Mouse (Mus musculus): ENCODE data around the gene Ankrd63. TPM values are rescaled to one million over a fixed set of nuclear protein-coding genes. Genes with fewer than 3 reads are reported as not detected.

The Ankrd63 gene
- polyA plus RNA-seq, 1 experiment = 1.8 TPM

DNA sequence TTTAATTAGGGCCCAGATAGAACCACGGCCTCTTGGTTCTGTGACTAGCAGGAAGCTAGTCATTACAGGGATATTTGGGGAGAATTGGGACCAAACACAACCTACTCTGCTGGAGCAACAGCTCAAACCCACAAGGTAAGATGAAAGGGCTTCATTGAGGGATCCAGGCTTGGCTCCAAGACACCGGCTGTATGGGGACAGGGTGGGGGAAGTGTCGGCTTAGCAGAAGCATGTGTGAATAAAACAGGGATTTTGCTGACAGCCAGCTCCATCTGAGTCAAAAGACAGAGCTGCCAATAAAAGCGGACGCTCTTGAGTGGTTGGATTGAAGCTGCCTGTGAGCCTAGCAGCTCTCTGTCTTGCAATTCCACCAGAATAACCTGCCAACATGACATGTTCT lies 29.6 kb upstream of the Ankrd63 start:
- Histone ChIP-seq H3K4me1 (ENCODE audit: control insufficient read depth, insufficient read depth, low read length) (peaks cover 9% of the 10 kb centered on the region), H3K27me3 (ENCODE audit: control insufficient read depth, insufficient read depth, low read length) (no peaks in the 10 kb centered on the region), H3K27ac (ENCODE audit: control insufficient read depth, insufficient read depth, low read depth, low read length) (no peak overlapping the region), H3K36me3 (ENCODE audit: control insufficient read depth, insufficient read depth, low read length) (no peaks in the 10 kb centered on the region), H3K4me3 (ENCODE audit: control insufficient read depth, low read depth, low read length) (no peak overlapping the region)
- TF ChIP-seq POLR2A (IDR thresholded peaks at IDR 0.05; ENCODE audit: control insufficient read depth, low read depth, low read length) (no peak), CTCF (IDR thresholded peaks at IDR 0.05; ENCODE audit: control insufficient read depth, insufficient read depth, insufficient replicate concordance, low read depth, low read length) (no peak)

DNA sequence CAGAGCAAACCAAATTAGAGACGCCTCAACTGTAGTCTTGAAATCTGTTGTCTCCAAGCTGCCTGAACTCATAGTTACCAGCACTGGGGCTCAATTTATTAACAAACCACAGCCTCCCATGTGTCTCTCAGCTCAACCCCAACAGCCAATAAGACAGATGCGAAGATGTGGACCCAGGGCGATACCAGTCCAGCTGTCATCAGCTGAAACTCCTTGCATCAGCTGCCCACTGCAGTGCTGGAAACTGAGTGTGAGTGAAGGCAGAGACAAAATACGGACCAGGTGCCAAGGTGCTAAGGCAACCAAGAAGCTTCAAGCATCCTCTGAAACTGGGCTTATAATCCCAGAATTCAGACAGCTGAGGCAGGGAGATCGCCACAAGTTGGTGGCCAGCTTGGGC lies 28.2 kb upstream of the Ankrd63 start:
- Histone ChIP-seq H3K27me3 (ENCODE audit: control insufficient read depth, insufficient read depth, low read length) (no peaks in the 10 kb centered on the region), H3K4me1 (ENCODE audit: control insufficient read depth, insufficient read depth, low read length) (peaks cover 12% of the 10 kb centered on the region), H3K4me3 (ENCODE audit: control insufficient read depth, low read depth, low read length) (no peak overlapping the region), H3K36me3 (ENCODE audit: control insufficient read depth, insufficient read depth, low read length) (no peaks in the 10 kb centered on the region), H3K27ac (ENCODE audit: control insufficient read depth, insufficient read depth, low read depth, low read length) (no peak overlapping the region)
- TF ChIP-seq POLR2A (IDR thresholded peaks at IDR 0.05; ENCODE audit: control insufficient read depth, low read depth, low read length) (no peak), CTCF (IDR thresholded peaks at IDR 0.05; ENCODE audit: control insufficient read depth, insufficient read depth, insufficient replicate concordance, low read depth, low read length) (no peak)

DNA sequence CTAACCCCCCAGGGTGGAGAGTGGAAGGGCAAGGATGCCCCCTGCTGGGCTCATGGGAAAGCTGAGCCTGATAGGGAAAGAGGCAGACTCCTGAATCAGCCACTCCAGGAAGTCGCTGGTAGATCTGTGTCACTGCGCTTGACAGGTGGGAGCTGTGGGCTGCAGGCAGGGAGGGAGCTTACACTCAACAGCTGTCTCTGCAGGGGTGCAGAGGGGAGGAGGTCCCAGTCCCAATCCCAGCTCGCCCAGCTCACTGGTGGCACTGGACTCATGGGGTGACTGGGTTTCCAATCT lies 26.8 kb upstream of the Ankrd63 start:
- Histone ChIP-seq H3K4me1 (ENCODE audit: control insufficient read depth, insufficient read depth, low read length) (peaks cover 12% of the 10 kb centered on the region), H3K27ac (ENCODE audit: control insufficient read depth, insufficient read depth, low read depth, low read length) (no peak overlapping the region), H3K4me3 (ENCODE audit: control insufficient read depth, low read depth, low read length) (no peak overlapping the region), H3K27me3 (ENCODE audit: control insufficient read depth, insufficient read depth, low read length) (no peaks in the 10 kb centered on the region), H3K36me3 (ENCODE audit: control insufficient read depth, insufficient read depth, low read length) (no peaks in the 10 kb centered on the region)
- no peak for TF ChIP-seq POLR2A (IDR thresholded peaks at IDR 0.05; ENCODE audit: control insufficient read depth, low read depth, low read length)
- TF ChIP-seq CTCF (IDR thresholded peaks at IDR 0.05; ENCODE audit: control insufficient read depth, insufficient read depth, insufficient replicate concordance, low read depth, low read length) = peak; percentile 51; the same call in 1 of the 2 replicates

DNA sequence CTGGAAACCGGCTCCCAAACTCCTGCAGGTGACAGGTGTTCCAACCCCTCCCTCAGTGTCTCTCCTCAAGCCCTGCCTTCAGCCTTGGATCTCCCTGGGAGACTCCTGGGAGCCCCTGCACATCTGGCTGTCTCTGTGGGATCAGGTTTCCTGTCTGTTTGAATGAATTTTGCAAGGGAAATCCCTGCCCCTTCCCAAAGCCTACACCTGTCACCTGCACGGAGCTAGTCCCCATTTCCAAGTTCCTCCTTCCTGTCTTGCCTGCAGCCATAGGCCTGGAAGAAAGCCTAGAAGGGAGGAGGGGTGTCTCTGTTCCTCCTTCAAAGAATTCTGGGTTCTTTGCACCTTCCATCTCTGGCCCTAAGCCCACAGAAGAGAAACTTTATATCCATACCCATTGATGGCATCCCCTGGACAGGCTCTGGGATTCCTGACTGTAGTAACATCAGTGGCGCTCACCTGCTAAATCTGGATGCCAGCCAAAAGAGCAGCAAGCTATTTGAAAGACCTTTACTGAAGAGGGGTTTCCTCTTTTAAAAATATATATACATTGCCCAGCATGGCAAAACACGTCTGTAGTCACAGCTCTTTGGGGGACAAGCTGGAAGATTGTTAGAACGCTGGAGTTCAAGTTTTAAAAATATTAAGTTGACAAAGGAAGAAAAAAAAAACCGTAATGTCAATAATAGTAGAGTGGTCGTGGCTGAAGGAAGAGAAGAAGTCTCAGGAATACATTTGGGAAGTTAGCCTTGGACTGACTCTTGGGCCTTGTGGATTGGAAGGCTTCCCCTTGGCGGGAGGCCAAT lies 26.3 kb upstream of the Ankrd63 start:
- H3K4me3 ChIP-seq (ENCODE audit: control insufficient read depth, low read depth, low read length) = no peak overlapping the region
- H3K27me3 ChIP-seq (ENCODE audit: control insufficient read depth, insufficient read depth, low read length) = no peaks in the 10 kb centered on the region
- peaks cover 15% of the 10 kb centered on the region for H3K4me1 ChIP-seq (ENCODE audit: control insufficient read depth, insufficient read depth, low read length)
- no peaks in the 10 kb centered on the region for H3K36me3 ChIP-seq (ENCODE audit: control insufficient read depth, insufficient read depth, low read length)
- H3K27ac ChIP-seq (ENCODE audit: control insufficient read depth, insufficient read depth, low read depth, low read length) = no peak overlapping the region
- TF ChIP-seq CTCF (IDR thresholded peaks at IDR 0.05; ENCODE audit: control insufficient read depth, insufficient read depth, insufficient replicate concordance, low read depth, low read length) = no peak
- TF ChIP-seq POLR2A (IDR thresholded peaks at IDR 0.05; ENCODE audit: control insufficient read depth, low read depth, low read length) = no peak

DNA sequence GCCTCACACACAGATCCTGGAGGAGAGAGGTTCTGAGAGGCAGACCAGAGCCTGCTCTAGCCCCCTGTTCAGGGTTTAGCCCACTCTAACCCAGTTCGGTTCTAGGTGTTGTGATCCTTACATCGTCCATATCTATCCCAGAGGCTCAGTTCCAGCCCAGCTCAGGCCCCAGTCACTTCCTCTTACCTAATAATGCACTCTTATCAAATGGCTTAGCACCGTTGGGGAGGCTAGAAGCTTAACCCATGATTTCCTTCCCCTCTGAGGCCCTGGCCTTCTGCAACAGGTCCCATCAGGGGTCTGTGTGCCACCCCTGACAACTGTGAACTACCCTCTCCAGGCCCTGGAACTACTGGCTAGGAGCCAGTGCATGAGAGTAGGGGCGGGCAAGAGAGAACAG lies 25.4 kb upstream of the Ankrd63 start:
- Histone ChIP-seq H3K36me3 (ENCODE audit: control insufficient read depth, insufficient read depth, low read length) (no peaks in the 10 kb centered on the region), H3K27me3 (ENCODE audit: control insufficient read depth, insufficient read depth, low read length) (no peaks in the 10 kb centered on the region), H3K4me3 (ENCODE audit: control insufficient read depth, low read depth, low read length) (no peak overlapping the region), H3K27ac (ENCODE audit: control insufficient read depth, insufficient read depth, low read depth, low read length) (no peak overlapping the region), H3K4me1 (ENCODE audit: control insufficient read depth, insufficient read depth, low read length) (peaks cover 15% of the 10 kb centered on the region)
- TF ChIP-seq CTCF (IDR thresholded peaks at IDR 0.05; ENCODE audit: control insufficient read depth, insufficient read depth, insufficient replicate concordance, low read depth, low read length) (no peak), POLR2A (IDR thresholded peaks at IDR 0.05; ENCODE audit: control insufficient read depth, low read depth, low read length) (no peak)

DNA sequence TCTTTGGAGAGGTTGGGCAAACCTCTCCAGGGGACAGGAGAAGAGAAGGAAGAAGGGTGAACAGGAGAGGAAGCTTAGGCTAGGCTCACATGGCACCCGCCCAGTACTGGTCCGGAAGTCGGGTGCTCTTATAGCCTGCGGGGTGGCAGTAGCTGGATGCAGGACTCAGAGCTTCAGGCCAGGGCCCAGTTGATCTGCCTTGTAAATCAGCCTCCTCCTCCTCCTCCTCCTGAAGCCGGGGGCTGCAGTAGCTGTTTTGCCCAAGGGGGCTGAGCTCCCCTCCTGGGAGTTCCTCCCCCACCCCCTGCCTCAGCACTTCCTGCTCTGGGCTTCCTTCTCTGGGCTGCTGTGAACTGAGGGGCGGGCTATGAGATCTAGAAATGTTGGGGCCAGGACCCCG lies 24.6 kb upstream of the Ankrd63 start, which contains the start of gene Plcb2:
Gene Plcb2 (minus strand): TSS at position 102 of the 400 bp plus-strand sequence.
- Histone ChIP-seq H3K4me3 (ENCODE audit: control insufficient read depth, low read depth, low read length) (no peak within 1 kb of the TSS), H3K36me3 (ENCODE audit: control insufficient read depth, insufficient read depth, low read length) (no peaks in the 10 kb centered on the region), H3K27ac (ENCODE audit: control insufficient read depth, insufficient read depth, low read depth, low read length) (no peak within 1 kb of the TSS), H3K4me1 (ENCODE audit: control insufficient read depth, insufficient read depth, low read length) (peaks cover 18% of the 10 kb centered on the region), H3K27me3 (ENCODE audit: control insufficient read depth, insufficient read depth, low read length) (no peaks in the 10 kb centered on the region)
- no peak for TF ChIP-seq POLR2A (IDR thresholded peaks at IDR 0.05; ENCODE audit: control insufficient read depth, low read depth, low read length)
- TF ChIP-seq CTCF (IDR thresholded peaks at IDR 0.05; ENCODE audit: control insufficient read depth, insufficient read depth, insufficient replicate concordance, low read depth, low read length) = no peak

DNA sequence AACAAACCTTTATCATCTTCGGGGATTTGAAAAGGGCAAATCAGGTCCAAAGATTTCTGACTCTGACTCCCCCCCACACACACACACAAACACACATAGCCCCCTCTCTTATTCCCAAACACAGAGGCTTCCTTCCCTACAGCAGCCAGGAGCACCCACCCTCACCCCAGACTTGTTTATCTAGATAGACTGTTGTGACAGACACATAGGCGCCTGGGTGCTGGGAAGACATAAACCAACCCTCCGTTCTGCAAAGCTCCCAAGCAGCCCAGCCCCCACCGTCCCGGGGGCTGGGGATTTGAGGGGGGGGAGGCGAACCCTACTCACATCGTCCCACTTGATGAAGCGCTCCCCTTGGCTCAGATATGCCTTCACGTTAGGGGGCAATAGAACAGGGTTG lies 24.1 kb upstream of the Ankrd63 start:
- Histone ChIP-seq H3K27me3 (ENCODE audit: control insufficient read depth, insufficient read depth, low read length) (no peaks in the 10 kb centered on the region), H3K4me3 (ENCODE audit: control insufficient read depth, low read depth, low read length) (no peak overlapping the region), H3K36me3 (ENCODE audit: control insufficient read depth, insufficient read depth, low read length) (no peaks in the 10 kb centered on the region), H3K4me1 (ENCODE audit: control insufficient read depth, insufficient read depth, low read length) (peaks cover 18% of the 10 kb centered on the region), H3K27ac (ENCODE audit: control insufficient read depth, insufficient read depth, low read depth, low read length) (no peak overlapping the region)
- TF ChIP-seq CTCF (IDR thresholded peaks at IDR 0.05; ENCODE audit: control insufficient read depth, insufficient read depth, insufficient replicate concordance, low read depth, low read length) = no peak
- TF ChIP-seq POLR2A (IDR thresholded peaks at IDR 0.05; ENCODE audit: control insufficient read depth, low read depth, low read length) = no peak

All from testis, adult 2 months (tissue).